Mouse (Mus musculus) adipose tissue, adult 10 weeks (tissue): Measurements from ENCODE around the gene 1810010H24Rik. TPM values are rescaled to one million over a fixed set of nuclear protein-coding genes. Genes with fewer than 3 reads are reported as not detected.

Source experiments
- polyA plus RNA-seq: library from polyadenylated mRNA; stranded (reverse); fragments of 350-450 nt; fragmentation: Illumina TruSeq; extraction: RNeasy Lipid Tissue Mini Kit (QIAGEN cat#74804); gene quantifications from one replicate; pipeline ENCODE4 v1.2.3, GENCODE M21; 2014; ENCODE audit warnings: low read depth, low replicate concordance

The 1810010H24Rik gene
- polyA plus RNA-seq: 4.1 TPM

GRCm38 (mm10) chr11:107025411-107026321, at the start of gene 1810010H24Rik:
Gene 1810010H24Rik (plus strand): TSS chr11:107025681.

GRCm38 (mm10) chr11:106999151-106999948, 26.1 kb upstream of the 1810010H24Rik start, which contains the start of gene Kpna2:
Gene Kpna2 (minus strand): TSS chr11:106999541.

Other genes with a start within 250 kb of the 1810010H24Rik start
- 6.0 TPM for gene Polg2, start 246.1 kb upstream of the 1810010H24Rik start, polyA plus RNA-seq
- gene Ddx5, start 236.5 kb upstream of the 1810010H24Rik start, polyA plus RNA-seq: 891 TPM
- gene Cep95, start 236.4 kb upstream of the 1810010H24Rik start, polyA plus RNA-seq: 17.1 TPM
- gene Smurf2, start 105.0 kb upstream of the 1810010H24Rik start, polyA plus RNA-seq: 26.2 TPM
- gene Kpna2, start 26.1 kb upstream of the 1810010H24Rik start, polyA plus RNA-seq: 28.5 TPM
- gene Bptf, start 106.4 kb downstream of the 1810010H24Rik start, polyA plus RNA-seq: 31.0 TPM
- gene Nol11, start 163.7 kb downstream of the 1810010H24Rik start, polyA plus RNA-seq: 13.5 TPM